Mouse (Mus musculus): ENCODE measurements around the gene Synj2. TPM values are rescaled to one million over a fixed set of nuclear protein-coding genes. Genes with fewer than 3 reads are reported as not detected.
"Not testable (repeated sequence)": the region's sequence is repeated elsewhere in the genome, so short reads cannot be mapped to it uniquely, and the experiment has no call there.

The Synj2 gene
- polyA plus RNA-seq, 1 experiment from 2014 or later = 7.9 TPM

DNA sequence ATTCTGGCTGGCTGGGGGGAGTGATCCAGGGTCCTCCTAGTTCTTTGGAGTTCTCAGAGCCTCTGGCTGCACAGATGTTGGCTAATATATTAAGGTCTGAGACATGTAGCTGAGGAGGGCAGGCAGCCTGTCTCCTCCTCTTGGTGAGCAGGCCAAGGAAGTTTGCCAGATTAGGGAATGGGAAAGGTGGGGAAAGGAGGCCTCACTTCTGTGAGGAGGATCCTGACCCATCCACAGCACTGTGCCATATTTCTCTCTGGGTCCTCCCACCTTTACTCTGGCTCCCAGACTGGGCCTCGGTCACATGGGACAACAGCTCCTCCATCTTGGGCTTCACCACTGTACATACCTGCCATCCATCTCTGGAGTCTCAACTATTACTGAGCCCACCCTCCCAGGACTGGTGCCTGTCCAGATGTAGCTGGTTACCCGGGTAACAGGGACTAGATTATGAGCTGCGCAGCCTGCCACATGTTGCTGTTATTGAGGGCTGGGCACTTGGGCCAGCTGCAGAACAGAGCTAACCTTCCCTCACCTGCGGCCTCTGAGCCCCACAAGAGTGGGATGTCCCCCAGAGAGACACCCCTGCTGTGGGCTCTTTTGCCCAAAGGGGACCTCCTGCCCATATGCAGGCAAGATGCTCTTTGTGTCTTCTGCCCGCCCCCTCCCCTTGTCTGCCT, 66.2 kb downstream of the Synj2 start:
- WGBS (ENCODE audit: missing documents) = 72% methylated on average over 5 of the region's 5 CpGs
- Histone ChIP-seq H3K27ac (peak overlapping the region; percentile 100), H3K4me3 (ENCODE audit: inconsistent target) (no peak overlapping the region)

DNA sequence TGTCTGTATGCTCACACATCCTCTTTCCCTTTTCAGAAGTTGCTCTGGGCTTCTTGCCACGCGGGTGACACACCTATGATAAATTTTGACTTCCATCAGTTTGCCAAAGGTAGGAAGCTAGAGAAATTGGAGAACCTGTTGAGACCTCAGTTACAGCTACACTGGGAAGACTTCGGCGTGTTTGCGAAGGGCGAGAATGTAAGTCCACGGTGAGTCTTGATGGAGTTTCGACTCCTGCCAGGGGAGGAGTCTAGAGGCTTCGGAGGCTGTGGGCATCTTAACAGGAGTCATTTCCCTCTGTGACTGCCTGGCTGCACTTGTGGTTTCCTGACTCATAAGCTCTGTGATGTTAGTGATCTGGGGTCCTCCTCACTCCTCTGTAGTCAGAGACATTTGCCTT, 66.8 kb downstream of the Synj2 start:
- Histone ChIP-seq H3K36me3 (ENCODE audit: inconsistent target) (no peaks in the 10 kb centered on the region), H3K27ac (peak overlapping the region; percentile 100), H3K79me2 (ENCODE audit: inconsistent target) (no peaks in the 10 kb centered on the region), H3K4me3 (ENCODE audit: inconsistent target) (no peak overlapping the region)
- 4% methylated on average over 9 of the region's 9 CpGs for WGBS (ENCODE audit: missing documents)

More for the DNA sequence above, 66.2 kb downstream of the Synj2 start:
- Histone ChIP-seq H3K79me2 (ENCODE audit: inconsistent target) (no peaks in the 10 kb centered on the region), H3K36me3 (ENCODE audit: inconsistent target) (no peaks in the 10 kb centered on the region)

DNA sequence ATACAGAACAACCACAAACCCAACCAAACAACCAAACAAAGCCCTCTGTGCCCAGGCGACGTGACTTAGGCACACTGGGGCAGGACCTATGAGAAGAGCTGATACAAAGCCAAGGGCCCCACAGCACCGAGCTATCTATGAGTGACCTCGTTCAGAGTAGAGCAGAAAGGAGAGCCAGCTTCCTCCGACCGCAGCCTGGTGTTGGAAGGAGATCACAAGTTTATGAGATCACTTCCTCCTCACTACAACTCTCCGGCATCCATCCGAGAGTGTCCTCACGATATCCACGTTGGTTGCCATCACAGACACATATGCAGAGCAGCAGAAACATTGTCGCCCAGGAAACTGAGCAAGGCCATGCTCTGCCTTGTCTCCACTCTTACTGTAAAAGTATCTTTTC, 67.5 kb downstream of the Synj2 start:
- H3K79me2 ChIP-seq (ENCODE audit: inconsistent target) = no peaks in the 10 kb centered on the region
- H3K4me3 ChIP-seq (ENCODE audit: inconsistent target) = no peak overlapping the region
- 4% methylated on average over 11 of the region's 11 CpGs for WGBS (ENCODE audit: missing documents)
- peak overlapping the region; percentile 100 for H3K27ac ChIP-seq
- H3K36me3 ChIP-seq (ENCODE audit: inconsistent target) = 0 out of 2 replicates have a peak, but pooled peaks cover 7% of the 10 kb centered on the region

DNA sequence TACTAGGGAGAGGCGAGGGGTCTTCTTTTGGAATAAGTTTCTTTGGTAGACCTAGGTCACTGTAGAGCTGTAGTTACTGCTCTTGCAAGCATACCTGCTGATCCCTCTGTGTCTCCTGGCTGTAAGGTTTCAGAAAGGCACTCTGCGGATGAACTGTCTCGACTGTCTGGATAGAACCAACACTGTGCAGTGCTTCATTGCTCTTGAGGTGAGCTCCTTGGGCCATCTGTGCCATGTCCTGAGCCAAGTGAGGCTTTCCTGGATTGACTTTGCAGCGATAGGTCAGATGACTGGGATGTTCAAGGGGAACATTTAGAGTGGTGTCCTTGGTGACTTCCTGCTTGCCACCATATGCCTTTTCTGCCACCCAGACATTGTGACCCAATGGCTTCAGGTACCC, 68.5 kb downstream of the Synj2 start:
- Histone ChIP-seq H3K36me3 (ENCODE audit: inconsistent target) (0 out of 2 replicates have a peak, but pooled peaks cover 11% of the 10 kb centered on the region), H3K4me3 (ENCODE audit: inconsistent target) (no peak overlapping the region), H3K27ac (peak overlapping the region; percentile 100), H3K79me2 (ENCODE audit: inconsistent target) (no peaks in the 10 kb centered on the region)
- 98% methylated on average over 4 of the region's 4 CpGs for WGBS (ENCODE audit: missing documents)

DNA sequence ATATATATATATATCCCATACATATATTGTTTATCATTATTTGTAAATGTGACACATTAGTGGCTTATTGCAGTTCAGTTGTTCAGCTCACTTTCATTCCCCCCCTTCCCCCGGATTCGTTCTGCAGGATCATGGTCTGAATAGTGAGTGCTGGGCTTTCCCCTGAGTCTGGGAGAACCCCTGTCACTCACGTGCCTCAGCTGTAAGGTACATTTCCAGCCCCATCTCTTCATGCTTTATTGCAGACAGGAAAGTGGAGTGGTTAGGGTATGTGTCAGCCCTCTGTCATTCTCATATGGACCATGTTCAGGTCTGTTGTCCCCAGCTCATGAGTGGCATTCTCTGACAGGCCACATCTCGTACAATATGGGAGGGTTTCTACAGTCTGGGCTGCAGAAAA, 72.0 kb downstream of the Synj2 start:
- WGBS (ENCODE audit: missing documents) = 91% methylated on average over 4 of the region's 4 CpGs
- Histone ChIP-seq H3K36me3 (ENCODE audit: inconsistent target) (0 out of 2 replicates have a peak, but pooled peaks cover 11% of the 10 kb centered on the region), H3K79me2 (ENCODE audit: inconsistent target) (no peaks in the 10 kb centered on the region), H3K4me3 (ENCODE audit: inconsistent target) (no peak overlapping the region), H3K27ac (no peak overlapping the region)

DNA sequence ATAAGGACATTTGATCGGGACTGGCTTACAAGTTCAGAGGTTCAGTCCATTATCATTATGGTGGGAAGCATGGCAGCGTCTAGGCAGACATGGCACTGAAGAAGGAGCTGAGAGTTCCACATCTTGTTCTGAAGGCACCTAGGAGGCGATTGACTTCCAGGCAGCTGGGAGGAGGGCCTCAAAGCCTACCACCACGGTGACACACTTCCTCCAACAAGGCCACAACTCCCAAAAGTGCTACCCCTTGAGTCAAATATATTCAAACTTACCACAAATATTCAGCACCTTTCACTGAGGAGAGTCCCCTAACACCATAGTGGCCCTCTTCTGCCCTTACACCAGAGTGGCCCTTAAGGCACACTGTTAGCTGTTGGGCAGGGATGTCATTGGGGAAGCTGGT, 73.9 kb downstream of the Synj2 start:
- 42% methylated on average over 4 of the region's 4 CpGs for WGBS (ENCODE audit: missing documents)
- Histone ChIP-seq H3K36me3 (ENCODE audit: inconsistent target) (0 out of 2 replicates have a peak, but pooled peaks cover 11% of the 10 kb centered on the region), H3K4me3 (ENCODE audit: inconsistent target) (no peak overlapping the region), H3K27ac (peak overlapping the region; percentile 86), H3K79me2 (ENCODE audit: inconsistent target) (no peaks in the 10 kb centered on the region)

DNA sequence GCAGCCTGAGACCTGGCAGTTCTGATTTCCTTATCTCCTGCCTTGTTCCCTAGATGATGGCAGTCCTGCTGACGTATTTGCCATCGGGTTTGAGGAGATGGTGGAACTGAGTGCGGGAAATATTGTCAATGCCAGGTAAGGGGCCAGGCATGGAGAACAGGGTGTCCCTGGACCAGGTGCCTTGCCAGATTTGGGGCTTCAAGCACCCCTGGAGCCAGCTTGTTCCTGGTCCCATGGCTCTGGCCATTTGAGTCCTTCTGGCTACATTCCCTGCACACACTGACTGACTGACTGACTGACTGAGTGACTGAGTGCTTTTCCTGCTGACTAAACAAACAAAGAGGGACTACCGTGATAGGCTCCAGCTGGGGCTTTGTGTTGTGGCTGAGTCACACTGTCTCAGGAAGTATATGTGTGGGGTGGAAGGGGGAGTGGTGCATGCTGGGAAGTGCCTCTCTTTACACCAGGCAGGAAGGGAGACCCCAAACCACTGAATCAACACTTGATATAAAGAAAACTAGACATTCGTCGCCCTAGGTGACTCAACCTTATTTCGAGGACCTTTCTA, 75.2 kb downstream of the Synj2 start:
- 49% methylated on average over 4 of the region's 7 CpGs for WGBS (ENCODE audit: missing documents)
- H3K79me2 ChIP-seq (ENCODE audit: inconsistent target) = no peaks in the 10 kb centered on the region
- 0 out of 2 replicates have a peak, but pooled peaks cover 11% of the 10 kb centered on the region for H3K36me3 ChIP-seq (ENCODE audit: inconsistent target)
- no peak overlapping the region for H3K4me3 ChIP-seq (ENCODE audit: inconsistent target)
- H3K27ac ChIP-seq = peak overlapping the region; percentile 86

DNA sequence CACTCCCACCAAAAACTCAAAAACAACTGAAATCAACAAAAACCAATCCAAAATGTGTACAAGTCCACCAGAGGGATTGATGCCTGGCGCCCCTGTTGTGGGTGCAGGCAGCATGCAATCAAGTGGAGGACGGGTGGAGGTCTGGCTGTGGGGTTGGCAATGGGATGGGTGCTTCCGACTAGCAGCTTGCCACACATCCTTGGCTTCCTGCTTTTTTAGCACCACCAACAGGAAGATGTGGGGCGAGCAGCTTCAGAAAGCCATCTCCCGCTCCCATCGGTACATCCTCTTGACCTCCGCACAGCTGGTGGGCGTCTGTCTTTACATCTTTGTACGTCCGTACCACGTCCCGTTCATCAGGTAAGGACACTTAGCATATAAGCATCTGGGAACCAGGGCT, 76.2 kb downstream of the Synj2 start:
- Histone ChIP-seq H3K36me3 (ENCODE audit: inconsistent target) (peaks cover 14% of the 10 kb centered on the region), H3K79me2 (ENCODE audit: inconsistent target) (no peaks in the 10 kb centered on the region), H3K4me3 (ENCODE audit: inconsistent target) (no peak overlapping the region), H3K27ac (peak overlapping the region; percentile 86)
- WGBS (ENCODE audit: missing documents) = 54% methylated on average over 12 of the region's 12 CpGs

DNA sequence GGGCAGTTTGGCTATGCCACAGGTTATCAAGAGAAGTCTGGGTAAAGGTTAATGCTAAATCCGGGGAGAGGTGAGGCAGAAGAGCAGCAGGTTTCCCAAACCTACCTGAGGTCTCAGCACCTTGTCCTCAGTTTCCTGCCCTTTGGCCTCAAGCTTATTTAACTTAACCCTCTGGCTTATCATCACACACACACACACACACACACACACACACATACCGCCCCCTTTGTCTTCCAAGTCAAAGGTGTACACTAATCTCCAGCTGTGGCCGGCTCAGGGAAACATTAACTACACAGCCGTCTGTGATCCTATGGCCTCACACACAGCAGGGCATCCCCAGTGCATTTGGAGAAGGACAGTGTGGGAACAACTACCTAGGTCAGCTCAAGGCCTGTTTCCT, 77.3 kb downstream of the Synj2 start:
- 100% methylated on average over 4 of the region's 4 CpGs for WGBS (ENCODE audit: missing documents)
- no peak overlapping the region for H3K4me3 ChIP-seq (ENCODE audit: inconsistent target)
- no peak overlapping the region for H3K27ac ChIP-seq
- H3K79me2 ChIP-seq (ENCODE audit: inconsistent target) = no peaks in the 10 kb centered on the region
- H3K36me3 ChIP-seq (ENCODE audit: inconsistent target) = peaks cover 20% of the 10 kb centered on the region

DNA sequence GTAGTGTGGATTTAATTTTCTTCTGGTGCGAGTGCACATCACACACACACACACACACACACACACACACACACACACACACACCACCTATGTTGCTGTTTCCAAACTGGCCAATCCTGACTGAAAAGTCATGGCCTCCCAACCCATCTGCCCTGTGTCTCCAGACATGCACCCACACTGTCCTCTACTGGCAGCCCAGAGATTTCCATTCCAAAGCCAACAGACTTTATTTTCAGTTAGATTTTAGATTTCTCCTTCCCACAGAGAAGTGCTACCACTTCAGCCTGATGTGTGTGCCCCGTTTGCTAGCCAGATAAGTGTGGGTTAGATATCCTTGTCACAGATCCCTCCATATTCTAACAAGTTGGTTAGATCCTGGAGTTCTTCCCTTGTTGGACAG, 78.7 kb downstream of the Synj2 start:
- 17% methylated on average over 1 of the region's 2 CpGs for WGBS (ENCODE audit: missing documents)
- H3K4me3 ChIP-seq (ENCODE audit: inconsistent target) = no peak overlapping the region

DNA sequence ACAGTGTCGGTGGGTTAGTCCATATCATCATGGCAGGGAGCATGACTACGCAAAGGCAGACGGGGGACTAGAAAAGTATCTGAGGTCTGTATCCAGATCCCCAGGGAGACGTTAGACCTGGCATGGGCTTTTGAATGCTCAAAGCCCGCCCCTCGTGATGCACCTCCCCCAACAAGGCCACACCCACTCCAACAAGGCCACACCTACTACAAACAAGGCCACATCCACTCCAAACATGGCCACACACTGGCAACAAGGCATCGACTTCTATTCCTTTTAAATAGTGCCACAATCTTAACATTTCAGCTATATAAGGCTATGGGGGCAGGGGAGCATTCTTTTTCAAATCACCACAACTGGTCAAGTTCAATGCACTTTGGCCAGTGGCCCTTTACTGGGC, 79.6 kb downstream of the Synj2 start:
- H3K79me2 ChIP-seq (ENCODE audit: inconsistent target) = no peaks in the 10 kb centered on the region
- WGBS (ENCODE audit: missing documents) = 77% methylated on average over 7 of the region's 7 CpGs
- H3K36me3 ChIP-seq (ENCODE audit: inconsistent target) = peaks cover 32% of the 10 kb centered on the region
- H3K27ac ChIP-seq = no peak overlapping the region
- no peak overlapping the region for H3K4me3 ChIP-seq (ENCODE audit: inconsistent target)

More for the DNA sequence above, 78.7 kb downstream of the Synj2 start:
- Histone ChIP-seq H3K79me2 (ENCODE audit: inconsistent target) (no peaks in the 10 kb centered on the region), H3K36me3 (ENCODE audit: inconsistent target) (peaks cover 26% of the 10 kb centered on the region), H3K27ac (no peak overlapping the region)

DNA sequence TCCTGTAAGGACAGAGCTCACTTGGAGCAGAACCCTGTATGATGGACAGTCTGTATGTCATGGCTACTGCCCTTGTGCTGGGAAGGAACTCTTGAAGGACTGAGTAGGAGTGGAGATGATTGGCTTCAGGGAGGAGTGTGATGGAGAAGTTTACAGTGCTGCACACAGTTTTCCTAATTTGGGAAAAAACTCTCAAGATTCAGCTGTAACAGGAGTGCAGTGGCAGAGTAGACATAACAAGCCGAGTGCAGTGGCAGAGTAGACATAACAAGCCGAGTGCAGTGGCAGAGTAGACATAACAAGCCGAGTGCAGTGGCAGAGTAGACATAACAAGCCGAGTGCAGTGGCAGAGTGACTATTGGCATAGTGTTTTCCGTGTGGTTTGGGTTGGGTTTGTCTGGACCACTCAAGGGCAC, 80.3 kb downstream of the Synj2 start:
- H3K79me2 ChIP-seq (ENCODE audit: inconsistent target); H3K4me3 ChIP-seq (ENCODE audit: inconsistent target); H3K27ac ChIP-seq: not testable (repeated sequence)
- peaks cover 40% of the 10 kb centered on the region for H3K36me3 ChIP-seq (ENCODE audit: inconsistent target)
- WGBS (ENCODE audit: missing documents) = 76% methylated on average over 5 of the region's 5 CpGs

DNA sequence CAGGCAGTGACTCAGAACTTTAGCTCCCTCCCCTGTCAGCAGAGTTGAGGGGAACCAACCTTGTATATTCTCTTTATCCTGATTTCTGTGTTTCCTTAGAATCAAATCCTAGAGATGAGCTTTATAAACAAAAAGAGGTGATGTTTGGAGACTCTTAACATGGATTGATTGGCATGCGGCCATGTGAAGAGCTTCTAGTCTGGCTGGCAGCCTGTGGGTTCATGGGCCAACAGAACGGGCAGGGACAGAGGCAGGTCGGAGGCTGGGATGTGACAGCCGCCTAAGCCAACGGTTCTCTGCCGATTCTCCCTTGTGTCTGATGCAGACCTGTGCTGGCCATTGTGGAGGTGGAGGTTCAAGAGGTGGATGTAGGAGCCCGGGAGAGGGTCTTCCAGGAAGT, 84.8 kb downstream of the Synj2 start:
- H3K4me3 ChIP-seq (ENCODE audit: inconsistent target) = no peak overlapping the region
- H3K79me2 ChIP-seq (ENCODE audit: inconsistent target) = no peaks in the 10 kb centered on the region
- peaks cover 75% of the 10 kb centered on the region for H3K36me3 ChIP-seq (ENCODE audit: inconsistent target)
- 94% methylated on average over 7 of the region's 7 CpGs for WGBS (ENCODE audit: missing documents)
- H3K27ac ChIP-seq = no peak overlapping the region

DNA sequence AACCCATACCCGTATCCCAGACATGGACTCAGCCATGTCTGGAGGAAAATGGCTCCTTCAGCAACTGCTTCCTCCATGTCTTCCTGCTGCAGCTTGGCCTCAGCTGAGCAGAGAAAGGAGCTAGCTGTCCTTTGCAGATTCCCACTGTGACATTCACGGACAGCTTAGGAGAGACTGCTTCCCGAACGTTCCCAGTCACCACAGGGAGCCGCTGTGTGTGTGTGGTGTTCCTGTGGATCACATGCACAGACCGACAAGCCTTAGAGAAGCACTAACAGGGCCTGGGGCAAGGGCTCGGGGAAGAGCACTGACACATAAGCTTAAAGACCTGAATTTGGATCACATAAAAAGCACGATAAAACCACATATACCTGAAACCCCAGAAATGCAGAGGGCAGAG, 94.6 kb downstream of the Synj2 start:
- H3K36me3 ChIP-seq (ENCODE audit: inconsistent target) = peaks cover 57% of the 10 kb centered on the region; the same call in 1 of the 2 replicates
- H3K27ac ChIP-seq = no peak overlapping the region
- no peak overlapping the region for H3K4me3 ChIP-seq (ENCODE audit: inconsistent target)
- H3K79me2 ChIP-seq (ENCODE audit: inconsistent target) = no peaks in the 10 kb centered on the region
- WGBS (ENCODE audit: missing documents) = 96% methylated on average over 8 of the region's 8 CpGs

DNA sequence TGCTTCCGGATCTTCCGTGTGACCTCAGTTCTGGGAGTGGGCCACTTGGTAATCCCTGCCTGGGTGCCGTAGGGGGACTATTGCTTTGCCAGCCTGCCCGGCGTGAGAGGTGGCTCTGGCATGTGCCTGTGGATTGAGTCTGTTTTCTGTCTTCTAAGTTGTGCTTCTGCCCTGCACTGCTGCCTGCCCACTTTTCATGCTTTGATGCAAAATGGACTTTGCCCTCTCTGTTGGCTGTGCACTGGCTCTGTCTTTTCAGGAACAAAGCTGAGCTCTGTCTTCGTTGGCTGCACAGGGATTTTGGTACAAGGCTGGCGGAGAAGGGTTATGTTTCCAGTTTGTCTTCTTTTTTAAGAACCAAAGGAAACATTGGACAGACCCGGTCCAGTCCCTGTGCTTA, 95.4 kb downstream of the Synj2 start:
- WGBS (ENCODE audit: missing documents) = 89% methylated on average over 7 of the region's 8 CpGs
- Histone ChIP-seq H3K27ac (no peak overlapping the region), H3K4me3 (ENCODE audit: inconsistent target) (no peak overlapping the region), H3K36me3 (ENCODE audit: inconsistent target) (peaks cover 58% of the 10 kb centered on the region; the same call in 1 of the 2 replicates), H3K79me2 (ENCODE audit: inconsistent target) (no peaks in the 10 kb centered on the region)
